Mouse (Mus musculus) lung, postnatal 0 days (tissue): ENCODE data around the gene Dlgap1.

Experiments
- CTCF ChIP-seq: IDR thresholded peaks from 2 replicates; pipeline ENCODE4 v1.5.1; 2016; ENCODE audit warnings: antibody characterized with exemption, mild to moderate bottlenecking
- EP300 ChIP-seq: IDR thresholded peaks from 2 replicates; pipeline ENCODE4 v1.6.1; 2016; ENCODE audit warnings: antibody characterized with exemption, mild to moderate bottlenecking, control low read depth

GRCm38 (mm10) chr17:70750236-70751160, 781.6 kb downstream of the Dlgap1 start:
- no peak for TF ChIP-seq CTCF
- no peak for TF ChIP-seq EP300
